8 mouse cellular contexts compared by ENCODE assay signal in genomic region chr7:70369731-70370551, GRCm38 (mm10). TPM values are rescaled to one million over a fixed set of nuclear protein-coding genes. Genes with fewer than 3 reads are reported as not detected.
DNase-seq lines count a peak whose midpoint lies in the region; ATAC-seq and TF ChIP-seq lines count a peak whose summit lies in the region.

No protein-coding gene starts in this region.

- H3K9ac ChIP-seq in heart, embryonic 12.5 days: peak overlapping the region; percentile 55
- H3K9ac ChIP-seq in kidney, embryonic 15.5 days: peak overlapping the region; percentile 54

- no peak for TF ChIP-seq POLR2A in spleen, adult 2 months (IDR thresholded peaks at IDR 0.05; ENCODE audit: low read depth, low read length)

- TF ChIP-seq CTCF in spleen, adult 2 months (IDR thresholded peaks at IDR 0.05; ENCODE audit: extremely low read depth, insufficient read depth, insufficient read length, insufficient replicate concordance): no peak

- no peaks in the 10 kb centered on the region for H3K4me1 ChIP-seq in spleen, adult 2 months (ENCODE audit: control insufficient read depth, insufficient read depth, insufficient read length)
- H3K4me1 ChIP-seq in heart, embryonic 12.5 days (replicated peaks): peaks cover 19% of the 10 kb centered on the region
- H3K4me1 ChIP-seq in kidney, embryonic 15.5 days: peaks cover 48% of the 10 kb centered on the region
- H3K4me1 ChIP-seq in midbrain, embryonic 10.5 days: peaks cover 67% of the 10 kb centered on the region

- H3K9me3 ChIP-seq in heart, embryonic 12.5 days (replicated peaks): no peaks in the 10 kb centered on the region
- H3K9me3 ChIP-seq in kidney, embryonic 15.5 days (replicated peaks): no peaks in the 10 kb centered on the region
- H3K9me3 ChIP-seq in midbrain, embryonic 10.5 days (replicated peaks): no peaks in the 10 kb centered on the region

- no peaks in the 10 kb centered on the region for H3K36me3 ChIP-seq in spleen, adult 2 months (ENCODE audit: control insufficient read depth, insufficient read depth, low read length)
- no peaks in the 10 kb centered on the region for H3K36me3 ChIP-seq in heart, embryonic 12.5 days
- no peaks in the 10 kb centered on the region for H3K36me3 ChIP-seq in kidney, embryonic 15.5 days
- no peaks in the 10 kb centered on the region for H3K36me3 ChIP-seq in midbrain, embryonic 10.5 days

- H3K27ac ChIP-seq in spleen, adult 2 months (ENCODE audit: insufficient read depth, low read length): peak overlapping the region; percentile 75
- no peak overlapping the region for H3K27ac ChIP-seq in heart, embryonic 12.5 days (ENCODE audit: poor library complexity, severe bottlenecking)
- H3K27ac ChIP-seq in kidney, embryonic 15.5 days: peak overlapping the region; percentile 99
- H3K27ac ChIP-seq in midbrain, embryonic 10.5 days (replicated peaks): peak overlapping the region; percentile 96

- DNase-seq in spleen, adult 2 months (ENCODE audit: low read depth in 1 of 2, low spot score in 2 of 2): no peak
- DNase-seq in spleen, postnatal 36 days (ENCODE audit: low spot score in 2 of 2): no peak
- peak; percentile 69 for DNase-seq in midbrain, embryonic 10.5 days (ENCODE audit: low spot score)
- DNase-seq in yolk sac, embryonic 10.5 days (ENCODE audit: low spot score): peak; percentile 28
- DNase-seq in left cerebral cortex, adult 18-20 months (ENCODE audit: low spot score in 2 of 2): no peak
- no peak for DNase-seq in frontal cortex, postnatal 25 days (ENCODE audit: low spot score in 2 of 2)

- peaks cover 4% of the 10 kb centered on the region for H3K27me3 ChIP-seq in spleen, adult 2 months (ENCODE audit: control insufficient read depth, insufficient read depth, low read length)
- peaks cover 53% of the 10 kb centered on the region for H3K27me3 ChIP-seq in heart, embryonic 12.5 days (replicated peaks)
- no peaks in the 10 kb centered on the region for H3K27me3 ChIP-seq in kidney, embryonic 15.5 days
- peaks cover 95% of the 10 kb centered on the region for H3K27me3 ChIP-seq in midbrain, embryonic 10.5 days (ENCODE audit: low read depth, poor library complexity, severe bottlenecking)

- H3K4me2 ChIP-seq in heart, embryonic 12.5 days: peak overlapping the region; percentile 76
- peak overlapping the region; percentile 75 for H3K4me2 ChIP-seq in kidney, embryonic 15.5 days

- WGBS in spleen, adult 2 months: 9% methylated on average over 47 of the region's 47 CpGs
- 2% methylated on average over 47 of the region's 47 CpGs for WGBS in heart, embryonic 12.5 days
- WGBS in kidney, embryonic 15.5 days: 2% methylated on average over 47 of the region's 47 CpGs
- under 1% methylated on average over 47 of the region's 47 CpGs for WGBS in midbrain, embryonic 10.5 days

- H3K4me3 ChIP-seq in spleen, adult 2 months (ENCODE audit: extremely low read depth, insufficient read depth, insufficient read length): no peak overlapping the region; the same call in 1 of the 2 replicates
- peak overlapping the region; percentile 47 for H3K4me3 ChIP-seq in heart, embryonic 12.5 days
- H3K4me3 ChIP-seq in kidney, embryonic 15.5 days (replicated peaks): peak overlapping the region; percentile 74
- H3K4me3 ChIP-seq in midbrain, embryonic 10.5 days: peak overlapping the region; percentile 65

- ATAC-seq in heart, embryonic 12.5 days (ENCODE audit: insufficient number of reproducible peaks, low FRiP score): no peak
- peak; percentile 23 for ATAC-seq in kidney, embryonic 15.5 days (replicated peaks; ENCODE audit: low FRiP score)

RNA-seq across cellular contexts. Expression of gene Nr2f2, which starts 3.4 kb away (rescaled TPM):
- polyA plus RNA-seq in spleen, adult 2 months (2012; rRNA removed): 84.6 and 134 TPM in 2 replicates
- 26.5 and 27.7 TPM in 2 replicates for polyA plus RNA-seq in heart, embryonic 12.5 days (2016; fragmentation: Nextera tagmentation; extraction: Ambion mirVana)
- 230 and 240 TPM in 2 replicates for polyA plus RNA-seq in kidney, embryonic 15.5 days (2015; fragmentation: Nextera tagmentation; extraction: Ambion mirVana)
- polyA plus RNA-seq in midbrain, embryonic 10.5 days (2016; fragmentation: Nextera tagmentation; extraction: Ambion mirVana): 86.8 and 89.2 TPM in 2 replicates
- 10 to 100 TPM; 35.3 to 42.7 TPM for total RNA-seq in left cerebral cortex, adult 18-20 months (2021)

Comparison
In these comparisons a context has a peak if more than half of its experiments do, and no peak if none do; other contexts are left out.
1. DNase-seq: peak in midbrain, embryonic 10.5 days (single experiment) and yolk sac, embryonic 10.5 days (single experiment); none in spleen, adult 2 months (0 of 2), spleen, postnatal 36 days (0 of 2), left cerebral cortex, adult 18-20 months (0 of 2) and frontal cortex, postnatal 25 days (0 of 2).